Mouse (Mus musculus) liver, embryonic 14.5 days (tissue): ENCODE measurements around the gene Slc38a10. TPM values are rescaled to one million over a fixed set of nuclear protein-coding genes. Genes with fewer than 3 reads are reported as not detected.

ENCODE experiments used
- ATAC-seq: fragments of 200-750 bp; cut with Nextera tagmentation; 2 replicates; pipeline ENCODE4 v1.8.0; 2017; ENCODE audit warnings: moderate number of reproducible peaks, mild to moderate bottlenecking, moderate library complexity; ENCODE audit not compliant: insufficient read depth
- DNase-seq, 3 experiments: peaks; one replicate each; pipeline ENCODE4 v3.0.0-alpha.2; 2012 to 2013; ENCODE audit warnings: low read depth in 3 of 3, low spot score in 3 of 3
- H3K27ac ChIP-seq: fragments of 300-500 bp; sonication (generic); 2 replicates; pipeline ENCODE4 v1.5.1; 2014; ENCODE audit warnings: moderate library complexity, mild to moderate bottlenecking, control low read depth, inconsistent platforms
- H3K27me3 ChIP-seq: fragments of 300-500 bp; sonication (generic); 2 replicates; pipeline ENCODE4 v1.6.1; 2014; ENCODE audit warnings: mild to moderate bottlenecking, low read length, moderate library complexity; ENCODE audit not compliant: control insufficient read depth, insufficient read depth
- H3K36me3 ChIP-seq: fragments of 300-500 bp; sonication (generic); replicated peaks from 2 replicates; pipeline ENCODE4 v1.6.1; 2014; ENCODE audit warnings: low read depth; ENCODE audit not compliant: control insufficient read depth, insufficient read depth
- H3K4me1 ChIP-seq, 2 experiments: fragments of 200-500 bp in 1 of 2; fragments of 300-500 bp in 1 of 2; sonication (generic) in 1 of 2; replicated peaks; 2 replicates each; pipeline ENCODE4 v1.6.1; 2012 to 2014; ENCODE audit warnings: antibody characterized with exemption in 1 of 2, inconsistent platforms in 1 of 2, low read length in 1 of 2; ENCODE audit not compliant: control insufficient read depth in 2 of 2, insufficient read depth in 2 of 2
- H3K4me2 ChIP-seq: fragments of 300-500 bp; sonication (generic); 2 replicates; pipeline ENCODE4 v1.6.1; 2014; ENCODE audit warnings: low read depth, mild to moderate bottlenecking, control low read depth, moderate library complexity
- H3K4me3 ChIP-seq, 2 experiments: fragments of 200-500 bp in 1 of 2; fragments of 300-500 bp in 1 of 2; sonication (generic) in 1 of 2; 2 replicates each; pipeline ENCODE4 v1.5.1; 2012 to 2014; ENCODE audit warnings: low read depth in 2 of 2, low read length in 2 of 2, mild to moderate bottlenecking in 2 of 2, control low read depth in 1 of 2, inconsistent platforms in 1 of 2, moderate library complexity in 1 of 2; ENCODE audit not compliant: insufficient read depth in 1 of 2
- H3K9ac ChIP-seq: fragments of 300-500 bp; sonication (generic); replicated peaks from 2 replicates; pipeline ENCODE4 v1.6.1; 2014; ENCODE audit warnings: mild to moderate bottlenecking, control low read depth, moderate library complexity
- H3K9me3 ChIP-seq: fragments of 300-500 bp; sonication (generic); 2 replicates; pipeline ENCODE4 v1.6.1; 2016; ENCODE audit warnings: low read length, mixed read lengths; ENCODE audit not compliant: control insufficient read depth
- CTCF ChIP-seq: IDR thresholded peaks from 2 replicates; pipeline ENCODE4 v1.5.1; 2016; ENCODE audit warnings: antibody characterized with exemption, low read depth, control low read depth
- EP300 ChIP-seq: IDR thresholded peaks from 2 replicates; pipeline ENCODE4 v1.6.1; 2016; ENCODE audit warnings: antibody characterized with exemption, low read depth
- WGBS: fragments of 180-500 bp; shearing (Covaris S2); extraction: QIAGEN DNeasy Blood & Tissue Kit; methylation state at CpG from one replicate; pipeline ENCODE4 v1.1.7; 2014; ENCODE audit not compliant: insufficient replicate concordance; 5-methylcytosine and 5-hydroxymethylcytosine counted together
- polyA plus RNA-seq, 2 experiments: library from polyadenylated mRNA; depleted of rRNA in 1 of 2; stranded (reverse) in 1 of 2; unstranded in 1 of 2; fragments of >200 nt; fragmentation: Nextera tagmentation in 1 of 2; extraction: Ambion mirVana in 1 of 2; gene quantifications; 2 replicates each; pipeline versions ENCODE4 v1.2.1 to v1.2.3; 2012 to 2014

Gene Slc38a10
- polyA plus RNA-seq, 2 experiments = 21.0 to 21.8 TPM

DNA sequence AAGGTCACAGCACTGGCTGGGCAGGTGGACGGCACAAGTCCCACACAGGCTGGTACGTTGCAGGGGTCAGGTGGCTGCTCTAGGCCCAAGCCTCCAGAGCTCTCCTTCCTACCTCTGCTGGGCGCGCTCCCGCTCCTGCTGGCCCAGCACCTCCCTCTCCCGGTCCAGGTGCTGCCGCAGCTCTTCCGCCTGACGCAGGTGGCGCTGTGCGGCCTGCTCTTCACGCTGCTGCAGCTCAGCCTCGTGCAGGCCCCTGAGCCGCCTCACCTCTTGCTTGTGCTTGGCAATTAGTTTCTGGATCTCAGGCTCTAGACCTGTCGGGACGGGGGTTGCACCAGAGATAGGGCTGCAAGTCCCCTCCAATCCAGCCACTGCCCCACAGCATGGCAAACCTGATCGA lies 83.3 kb downstream of the Slc38a10 start:
- no peak for DNase-seq
- WGBS = 79% methylated on average over 17 of the region's 17 CpGs
- Histone ChIP-seq H3K4me2 (no peak overlapping the region), H3K27ac (no peak overlapping the region), H3K36me3 (no peaks in the 10 kb centered on the region), H3K27me3 (no peaks in the 10 kb centered on the region), H3K4me1 (no peaks in the 10 kb centered on the region), H3K9me3 (no peaks in the 10 kb centered on the region), H3K4me3 (no peak overlapping the region), H3K9ac (no peak overlapping the region)
- no peak for TF ChIP-seq EP300
- peak; percentile 41 for TF ChIP-seq CTCF
- ATAC-seq = no peak

DNA sequence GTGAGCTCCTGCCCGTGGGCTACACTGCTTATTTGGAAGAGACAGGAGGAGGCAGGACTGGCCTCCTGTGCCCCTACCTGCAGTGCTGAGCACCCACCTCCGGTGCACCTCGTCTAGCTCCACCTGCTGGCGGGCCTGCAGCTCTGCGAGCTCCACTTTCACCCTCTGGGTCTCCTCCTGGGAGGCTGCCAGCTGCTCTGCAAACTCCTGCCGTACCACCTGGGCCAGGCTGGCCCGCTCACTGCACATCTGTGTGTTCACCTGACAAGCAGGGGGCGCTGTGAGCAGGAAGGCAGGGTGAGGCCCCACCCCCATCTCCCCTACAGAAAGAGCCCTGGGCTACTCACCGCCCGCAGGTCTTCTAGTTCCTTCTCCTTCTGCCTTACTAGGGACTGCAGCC lies 85.9 kb downstream of the Slc38a10 start:
- DNase-seq (no peak), ATAC-seq (no peak)
- H3K9ac ChIP-seq = no peak overlapping the region
- TF ChIP-seq EP300 (no peak), CTCF (peak; percentile 86)
- H3K27me3 ChIP-seq = no peaks in the 10 kb centered on the region
- H3K4me1 ChIP-seq = no peaks in the 10 kb centered on the region
- no peaks in the 10 kb centered on the region for H3K9me3 ChIP-seq
- H3K27ac ChIP-seq = no peak overlapping the region
- no peaks in the 10 kb centered on the region for H3K36me3 ChIP-seq
- no peak overlapping the region for H3K4me2 ChIP-seq
- H3K4me3 ChIP-seq = no peak overlapping the region
- WGBS = 36% methylated on average over 10 of the region's 10 CpGs

DNA sequence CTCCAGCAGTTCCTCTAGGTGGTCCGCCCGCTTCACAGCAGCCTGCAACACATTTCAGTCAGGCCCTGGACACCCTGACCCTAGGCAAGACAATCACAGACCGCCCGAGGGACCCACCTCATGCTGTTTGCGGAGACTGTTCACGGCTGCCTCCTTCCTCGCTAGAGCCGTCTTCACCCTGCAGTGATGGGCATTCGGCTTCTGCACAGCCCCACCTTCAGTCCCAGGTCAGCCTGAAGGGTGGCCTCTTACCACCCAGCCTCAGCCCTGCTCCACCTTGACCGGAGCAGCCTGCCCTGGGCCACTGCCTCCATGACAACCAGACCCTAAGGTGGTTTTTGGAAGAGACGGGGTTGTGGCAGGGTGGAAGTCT lies 86.5 kb downstream of the Slc38a10 start:
- 74% methylated on average over 11 of the region's 11 CpGs for WGBS
- no peaks in the 10 kb centered on the region for H3K4me1 ChIP-seq
- H3K27me3 ChIP-seq = no peaks in the 10 kb centered on the region
- no peak overlapping the region for H3K4me3 ChIP-seq
- no peak for ATAC-seq
- H3K27ac ChIP-seq = no peak overlapping the region
- H3K36me3 ChIP-seq = no peaks in the 10 kb centered on the region
- no peak overlapping the region for H3K4me2 ChIP-seq
- no peak for TF ChIP-seq EP300
- no peak for TF ChIP-seq CTCF
- H3K9ac ChIP-seq = no peak overlapping the region
- no peak for DNase-seq
- H3K9me3 ChIP-seq = no peaks in the 10 kb centered on the region

DNA sequence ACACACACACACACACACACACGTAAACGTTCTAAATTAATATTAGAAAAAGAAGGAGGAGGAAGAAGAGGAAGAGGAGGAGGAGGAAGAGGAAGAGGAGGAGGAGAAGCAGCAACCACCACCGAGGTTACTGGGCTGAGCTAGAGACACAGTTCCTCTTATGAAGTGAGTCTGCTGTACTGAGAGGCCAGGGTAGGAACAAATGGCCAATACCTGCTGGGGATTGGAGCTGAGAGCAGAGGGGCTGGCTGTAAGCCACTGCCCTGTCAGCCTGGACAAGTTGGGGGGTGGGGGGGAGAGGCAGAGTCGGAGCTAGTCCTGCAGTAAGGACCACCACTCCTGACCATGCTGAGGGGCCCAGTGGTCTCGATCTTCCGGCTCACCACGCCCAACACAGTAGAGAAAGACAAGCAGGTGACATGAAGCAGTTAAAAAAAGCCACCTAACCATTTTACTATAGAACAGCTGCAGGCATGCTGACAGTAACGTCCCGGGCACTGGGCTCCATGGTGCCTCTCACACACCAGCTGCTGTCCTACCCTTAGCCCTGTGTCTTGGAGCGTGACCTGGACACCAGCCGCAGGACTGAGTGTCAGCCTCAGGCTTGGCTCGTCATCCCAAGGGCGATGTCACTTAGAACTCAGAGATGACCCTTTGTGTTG lies 87.0 kb downstream of the Slc38a10 start:
- Histone ChIP-seq H3K4me3 (no peak overlapping the region), H3K27ac (no peak overlapping the region), H3K36me3 (no peaks in the 10 kb centered on the region), H3K9ac (no peak overlapping the region), H3K9me3 (no peaks in the 10 kb centered on the region), H3K4me1 (no peaks in the 10 kb centered on the region), H3K27me3 (no peaks in the 10 kb centered on the region), H3K4me2 (no peak overlapping the region)
- no peak for TF ChIP-seq EP300
- no peak for TF ChIP-seq CTCF
- DNase-seq (no peak), ATAC-seq (no peak)
- WGBS = 58% methylated on average over 13 of the region's 13 CpGs

DNA sequence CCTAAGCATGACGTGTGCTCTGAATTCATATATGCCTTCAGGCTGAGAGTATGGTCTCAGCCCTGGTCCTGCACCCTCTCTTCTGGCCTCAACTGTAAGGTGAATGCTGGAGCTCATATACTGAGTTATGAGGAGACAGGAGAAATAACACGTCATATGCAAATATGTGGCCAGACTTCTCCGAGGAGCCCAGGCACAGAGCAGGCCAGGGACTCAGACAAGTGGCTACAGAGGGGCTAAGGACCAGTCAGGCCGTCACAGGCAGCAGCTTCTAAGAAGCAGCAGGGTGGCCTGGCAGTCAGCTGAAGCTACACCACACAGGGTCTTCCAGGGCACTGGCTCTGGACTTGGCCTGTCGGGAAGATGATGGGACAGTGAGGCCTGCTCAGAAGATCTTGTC lies 87.8 kb downstream of the Slc38a10 start:
- Histone ChIP-seq H3K9me3 (no peaks in the 10 kb centered on the region), H3K4me1 (no peaks in the 10 kb centered on the region), H3K27ac (no peak overlapping the region), H3K4me3 (no peak overlapping the region), H3K9ac (no peak overlapping the region), H3K27me3 (no peaks in the 10 kb centered on the region; the same call in 1 of the 2 replicates), H3K4me2 (no peak overlapping the region), H3K36me3 (no peaks in the 10 kb centered on the region)
- 57% methylated on average over 5 of the region's 5 CpGs for WGBS
- DNase-seq (no peak), ATAC-seq (no peak)
- TF ChIP-seq EP300 (no peak), CTCF (no peak)

DNA sequence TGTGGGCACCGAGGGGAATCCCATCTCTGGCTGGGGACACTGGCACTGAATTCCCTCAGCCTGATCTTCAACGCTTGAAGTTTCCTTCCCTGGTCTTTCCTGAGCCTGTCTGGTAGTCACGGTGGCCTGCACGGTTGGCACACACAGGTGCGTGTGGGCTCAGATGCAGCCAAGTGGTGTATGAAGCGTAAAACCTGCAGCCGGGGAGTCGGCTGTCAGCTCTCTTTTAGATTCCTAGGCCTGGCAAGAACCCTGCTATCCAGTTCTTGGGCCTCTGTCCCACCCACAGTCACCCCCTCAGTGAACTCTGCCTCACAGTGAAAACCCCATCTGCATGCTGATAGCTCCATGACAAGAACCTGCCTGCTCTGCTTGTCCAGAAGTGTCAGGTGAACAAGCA lies 90.5 kb downstream of the Slc38a10 start:
- no peak for ATAC-seq
- Histone ChIP-seq H3K4me1 (no peaks in the 10 kb centered on the region), H3K27ac (no peak overlapping the region)

More for the DNA sequence above, 90.5 kb downstream of the Slc38a10 start:
- TF ChIP-seq CTCF = no peak
- no peak for TF ChIP-seq EP300
- Histone ChIP-seq H3K27me3 (no peaks in the 10 kb centered on the region; the same call in 1 of the 2 replicates), H3K4me2 (no peak overlapping the region), H3K9ac (no peak overlapping the region), H3K36me3 (no peaks in the 10 kb centered on the region), H3K4me3 (no peak overlapping the region), H3K9me3 (no peaks in the 10 kb centered on the region)
- DNase-seq = no peak
- 67% methylated on average over 8 of the region's 8 CpGs for WGBS
